Mouse (Mus musculus): ENCODE results near the gene Ngdn. TPM values are rescaled to one million over a fixed set of nuclear protein-coding genes. Genes with fewer than 3 reads are reported as not detected.
"Not testable (repeated sequence)": the region's sequence is repeated elsewhere in the genome, so short reads cannot be mapped to it uniquely, and the experiment has no call there.

The Ngdn gene
- polyA plus RNA-seq, 1 experiment from 2014 or later = 55.7 TPM

GRCm38 (mm10) chr14:54999868-55000267 is 15.4 kb upstream of the Ngdn start:
- Histone ChIP-seq H3K4me1 (replicated peaks) (peaks cover 78% of the 10 kb centered on the region), H3K27me3 (replicated peaks) (peaks cover 23% of the 10 kb centered on the region; the same call in 1 of the 2 replicates)
- H3K4me3 ChIP-seq; H3K4me2 ChIP-seq; H3K9ac ChIP-seq; ATAC-seq (ENCODE audit: insufficient number of reproducible peaks, low FRiP score); H3K36me3 ChIP-seq; H3K27ac ChIP-seq (ENCODE audit: poor library complexity, severe bottlenecking); H3K9me3 ChIP-seq (replicated peaks): not testable (repeated sequence)
- WGBS = 81% methylated on average over 5 of the region's 5 CpGs

- H3K9me3 ChIP-seq (replicated peaks) = peaks cover 4% of the 10 kb centered on the region; the same call in 1 of the 2 replicates
- H3K36me3 ChIP-seq = peaks cover 7% of the 10 kb centered on the region
- H3K4me2 ChIP-seq = no peak overlapping the region
- H3K4me3 ChIP-seq = no peak overlapping the region
- 76% methylated on average over 6 of the region's 6 CpGs for WGBS
- peak overlapping the region; percentile 35; the same call in 1 of the 2 replicates for H3K27ac ChIP-seq (ENCODE audit: poor library complexity, severe bottlenecking)
- peaks cover 77% of the 10 kb centered on the region for H3K4me1 ChIP-seq (replicated peaks)
- no peak for ATAC-seq (ENCODE audit: insufficient number of reproducible peaks, low FRiP score)
- 0 out of 2 replicates have a peak overlapping the region, but pooled peaks have one; percentile 21 for H3K9ac ChIP-seq
- H3K27me3 ChIP-seq (replicated peaks) = peaks cover 18% of the 10 kb centered on the region; the same call in 1 of the 2 replicates
Measured at GRCm38 (mm10) chr14:55000814-55001213, 14.4 kb upstream of the Ngdn start.

- no peak for ATAC-seq (ENCODE audit: insufficient number of reproducible peaks, low FRiP score)
- Histone ChIP-seq H3K4me1 (replicated peaks) (peaks cover 75% of the 10 kb centered on the region), H3K9ac (no peak overlapping the region)
Measured at GRCm38 (mm10) chr14:55001446-55001845, 13.8 kb upstream of the Ngdn start.

GRCm38 (mm10) chr14:55001938-55002686 is 13.1 kb upstream of the Ngdn start:
- H3K27me3 ChIP-seq (replicated peaks) = peaks cover 8% of the 10 kb centered on the region; the same call in 1 of the 2 replicates
- H3K36me3 ChIP-seq = peaks cover 7% of the 10 kb centered on the region
- peaks cover 76% of the 10 kb centered on the region for H3K4me1 ChIP-seq (replicated peaks)
- peak overlapping the region; percentile 44 for H3K4me2 ChIP-seq
- peak overlapping the region; percentile 99 for H3K27ac ChIP-seq (ENCODE audit: poor library complexity, severe bottlenecking)
- H3K4me3 ChIP-seq = 0 out of 2 replicates have a peak overlapping the region, but pooled peaks have one; percentile 0
- WGBS = 26% methylated on average over 12 of the region's 12 CpGs
- H3K9ac ChIP-seq = peak overlapping the region; percentile 59; the same call in 1 of the 2 replicates
- ATAC-seq (ENCODE audit: insufficient number of reproducible peaks, low FRiP score) = no peak
- peaks cover 4% of the 10 kb centered on the region; the same call in 1 of the 2 replicates for H3K9me3 ChIP-seq (replicated peaks)

More at GRCm38 (mm10) chr14:55001446-55001845, 13.8 kb upstream of the Ngdn start:
- Histone ChIP-seq H3K4me3 (no peak overlapping the region), H3K4me2 (no peak overlapping the region), H3K27me3 (replicated peaks) (peaks cover 13% of the 10 kb centered on the region; the same call in 1 of the 2 replicates), H3K9me3 (replicated peaks) (peaks cover 4% of the 10 kb centered on the region; the same call in 1 of the 2 replicates), H3K27ac (ENCODE audit: poor library complexity, severe bottlenecking) (peak overlapping the region; percentile 35; the same call in 1 of the 2 replicates), H3K36me3 (peaks cover 7% of the 10 kb centered on the region)
- WGBS = 96% methylated on average over 2 of the region's 2 CpGs

- 0 out of 2 replicates have a peak overlapping the region, but pooled peaks have one; percentile 0 for H3K4me3 ChIP-seq
- H3K36me3 ChIP-seq = peaks cover 7% of the 10 kb centered on the region
- peak overlapping the region; percentile 44 for H3K4me2 ChIP-seq
- peak overlapping the region; percentile 99 for H3K27ac ChIP-seq (ENCODE audit: poor library complexity, severe bottlenecking)
- H3K9ac ChIP-seq = peak overlapping the region; percentile 59; the same call in 1 of the 2 replicates
- H3K27me3 ChIP-seq (replicated peaks) = peaks cover 11% of the 10 kb centered on the region; the same call in 1 of the 2 replicates
- peaks cover 76% of the 10 kb centered on the region for H3K4me1 ChIP-seq (replicated peaks)
- peaks cover 4% of the 10 kb centered on the region; the same call in 1 of the 2 replicates for H3K9me3 ChIP-seq (replicated peaks)
- ATAC-seq (ENCODE audit: insufficient number of reproducible peaks, low FRiP score) = no peak
- WGBS = 29% methylated on average over 7 of the region's 7 CpGs
Measured at GRCm38 (mm10) chr14:55002687-55003120, 12.6 kb upstream of the Ngdn start.

DNA sequence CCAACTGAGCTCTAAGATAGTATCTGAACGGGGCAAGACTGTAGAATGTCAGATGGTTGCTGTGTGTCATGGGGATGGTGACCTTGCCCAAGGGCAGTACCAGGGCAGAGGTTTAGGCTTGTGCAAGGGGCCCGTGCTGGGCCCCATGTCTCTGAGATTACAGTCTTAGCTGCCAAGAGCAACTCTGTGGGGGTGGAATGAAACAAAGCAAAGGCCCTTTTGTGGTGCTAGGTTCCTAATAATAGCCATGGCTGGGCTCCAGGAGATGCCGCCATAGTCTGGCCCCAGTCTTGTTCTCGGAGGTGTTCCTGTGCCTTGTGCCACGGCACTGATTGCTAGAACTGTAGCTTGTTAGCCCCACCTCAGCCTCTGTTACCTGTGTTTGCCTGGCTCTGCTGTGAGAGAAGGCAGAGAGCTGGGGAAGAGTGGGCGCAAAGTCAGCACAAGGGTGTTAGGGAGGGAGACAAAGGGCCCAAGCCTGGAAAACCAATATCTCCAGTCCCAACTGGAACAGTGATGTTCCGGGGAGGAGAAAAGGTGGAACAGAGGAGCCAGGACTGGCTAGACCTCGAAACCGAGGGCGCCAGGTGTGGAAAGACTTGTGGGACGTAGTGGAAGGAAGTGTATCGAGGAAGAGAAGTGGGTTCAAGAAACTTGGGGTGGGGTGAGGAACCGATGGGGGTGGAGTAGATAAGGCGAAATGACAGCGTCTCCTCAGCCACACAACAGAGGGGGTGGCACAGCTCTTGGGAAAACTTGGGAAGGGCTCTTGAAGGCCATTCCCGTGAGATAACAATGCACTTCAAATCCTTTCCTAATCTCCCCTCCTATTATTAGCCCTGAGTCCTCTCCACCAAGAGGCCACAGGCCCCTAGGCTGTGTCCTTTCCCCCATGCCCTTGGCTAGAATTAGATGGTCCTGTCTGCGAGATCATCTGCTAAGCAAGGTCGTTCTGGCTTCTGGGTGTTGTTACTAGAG is 11.1 kb upstream of the Ngdn start:
- Histone ChIP-seq H3K27me3 (replicated peaks) (peaks cover 6% of the 10 kb centered on the region), H3K9me3 (replicated peaks) (peaks cover 4% of the 10 kb centered on the region; the same call in 1 of the 2 replicates), H3K36me3 (peaks cover 7% of the 10 kb centered on the region), H3K4me3 (peak overlapping the region; percentile 14; the same call in 1 of the 2 replicates), H3K27ac (ENCODE audit: poor library complexity, severe bottlenecking) (peak overlapping the region; percentile 99), H3K9ac (peak overlapping the region; percentile 72), H3K4me1 (replicated peaks) (peaks cover 72% of the 10 kb centered on the region), H3K4me2 (peak overlapping the region; percentile 56)
- peak; percentile 79 for ATAC-seq (ENCODE audit: insufficient number of reproducible peaks, low FRiP score)
- 26% methylated on average over 18 of the region's 18 CpGs for WGBS

DNA sequence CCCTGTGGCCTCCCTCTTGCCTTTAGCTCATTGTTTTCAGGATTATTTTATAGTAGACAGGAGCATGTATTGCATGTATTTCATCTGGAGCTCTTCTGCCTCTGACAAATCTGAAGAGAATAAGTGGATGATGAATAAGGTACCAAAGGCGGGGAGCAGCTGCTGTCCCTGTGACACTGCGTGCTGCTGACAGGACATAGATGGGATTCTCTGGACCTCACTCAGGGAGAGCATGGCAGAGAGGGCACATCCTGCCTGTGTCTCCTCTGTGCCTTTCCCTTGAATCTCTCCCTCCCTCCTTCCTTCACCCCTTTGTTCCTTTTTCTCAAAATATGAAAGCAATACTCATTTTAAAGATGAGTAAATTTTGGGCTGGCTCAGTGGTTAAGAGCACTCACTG is 9.7 kb upstream of the Ngdn start:
- 33% methylated on average over 2 of the region's 2 CpGs for WGBS
- Histone ChIP-seq H3K27me3 (replicated peaks) (peaks cover 6% of the 10 kb centered on the region), H3K36me3 (peaks cover 7% of the 10 kb centered on the region), H3K27ac (ENCODE audit: poor library complexity, severe bottlenecking) (peak overlapping the region; percentile 99), H3K4me3 (no peak overlapping the region), H3K4me2 (peak overlapping the region; percentile 56), H3K4me1 (replicated peaks) (peaks cover 80% of the 10 kb centered on the region), H3K9ac (no peak overlapping the region), H3K9me3 (replicated peaks) (peaks cover 4% of the 10 kb centered on the region; the same call in 1 of the 2 replicates)
- no peak for ATAC-seq (ENCODE audit: insufficient number of reproducible peaks, low FRiP score)

GRCm38 (mm10) chr14:55005967-55006366 is 9.3 kb upstream of the Ngdn start:
- Histone ChIP-seq H3K9ac (no peak overlapping the region), H3K4me2 (peak overlapping the region; percentile 56; the same call in 1 of the 2 replicates), H3K4me3 (no peak overlapping the region), H3K27me3 (replicated peaks) (peaks cover 6% of the 10 kb centered on the region), H3K9me3 (replicated peaks) (peaks cover 4% of the 10 kb centered on the region), H3K36me3 (peaks cover 6% of the 10 kb centered on the region), H3K4me1 (replicated peaks) (peaks cover 75% of the 10 kb centered on the region), H3K27ac (ENCODE audit: poor library complexity, severe bottlenecking) (peak overlapping the region; percentile 99)
- no peak for ATAC-seq (ENCODE audit: insufficient number of reproducible peaks, low FRiP score)
- WGBS = 84% methylated on average over 8 of the region's 8 CpGs

DNA sequence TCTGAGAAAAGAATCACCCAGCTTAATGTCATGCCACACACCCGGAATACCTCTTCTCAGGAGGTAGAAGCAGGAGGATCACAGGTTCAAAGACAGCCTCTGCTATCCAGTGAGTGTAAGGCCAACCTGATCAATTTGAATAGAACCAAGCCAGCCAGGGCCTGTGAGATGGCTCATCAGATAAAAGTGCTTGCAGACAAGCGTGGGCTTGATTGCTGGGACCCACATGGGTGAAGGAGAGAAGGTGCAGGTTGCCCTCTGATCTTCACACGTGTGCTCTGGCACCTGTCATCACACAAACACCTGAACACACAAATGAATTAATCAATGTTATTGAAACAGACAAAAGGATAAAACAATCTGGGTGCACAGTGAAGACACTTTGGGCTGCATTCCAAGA is 8.7 kb upstream of the Ngdn start:
- 74% methylated on average over 3 of the region's 3 CpGs for WGBS
- Histone ChIP-seq H3K27ac (ENCODE audit: poor library complexity, severe bottlenecking) (peak overlapping the region; percentile 18; the same call in 1 of the 2 replicates), H3K36me3 (peaks cover under 1% of the 10 kb centered on the region; the same call in 1 of the 2 replicates), H3K9ac (no peak overlapping the region), H3K4me2 (no peak overlapping the region), H3K27me3 (replicated peaks) (peaks cover 6% of the 10 kb centered on the region), H3K4me3 (no peak overlapping the region), H3K4me1 (replicated peaks) (peaks cover 72% of the 10 kb centered on the region), H3K9me3 (replicated peaks) (peaks cover 3% of the 10 kb centered on the region)
- ATAC-seq (ENCODE audit: insufficient number of reproducible peaks, low FRiP score) = no peak

- H3K27me3 ChIP-seq (replicated peaks) = peaks cover 6% of the 10 kb centered on the region
- H3K4me3 ChIP-seq = no peak overlapping the region
- ATAC-seq (ENCODE audit: insufficient number of reproducible peaks, low FRiP score) = no peak
- no peak overlapping the region for H3K4me2 ChIP-seq
- peaks cover 3% of the 10 kb centered on the region for H3K9me3 ChIP-seq (replicated peaks)
- H3K9ac ChIP-seq = no peak overlapping the region; the same call in 1 of the 2 replicates
- H3K36me3 ChIP-seq = no peaks in the 10 kb centered on the region
- peaks cover 66% of the 10 kb centered on the region for H3K4me1 ChIP-seq (replicated peaks)
- 83% methylated on average over 9 of the region's 9 CpGs for WGBS
- H3K27ac ChIP-seq (ENCODE audit: poor library complexity, severe bottlenecking) = no peak overlapping the region
Measured at GRCm38 (mm10) chr14:55007120-55007908, 7.9 kb upstream of the Ngdn start.
